Mouse (Mus musculus): ENCODE measurements around the gene I0C0044D17Rik. TPM values are rescaled to one million over a fixed set of nuclear protein-coding genes. Genes with fewer than 3 reads are reported as not detected.
"Not testable (repeated sequence)": the region's sequence is repeated elsewhere in the genome, so short reads cannot be mapped to it uniquely, and the experiment has no call there.

Gene I0C0044D17Rik
- polyA plus RNA-seq, 1 experiment from 2014 or later: not detected

- DNase-seq (ENCODE audit: low spot score) (no peak), ATAC-seq (ENCODE audit: low FRiP score) (no peak)
- no peak overlapping the region for H3K4me2 ChIP-seq (replicated peaks)
- no peak overlapping the region for H3K27ac ChIP-seq
- no peaks in the 10 kb centered on the region for H3K4me1 ChIP-seq (replicated peaks; ENCODE audit: control insufficient read depth, insufficient read depth, low read length)
- 79% methylated on average over 6 of the region's 6 CpGs for WGBS
- no peaks in the 10 kb centered on the region for H3K27me3 ChIP-seq (ENCODE audit: control insufficient read depth, insufficient read depth, low read length)
- no peaks in the 10 kb centered on the region for H3K9me3 ChIP-seq (ENCODE audit: control insufficient read depth, low read length)
- no peak overlapping the region for H3K9ac ChIP-seq
- no peaks in the 10 kb centered on the region for H3K36me3 ChIP-seq (replicated peaks; ENCODE audit: control insufficient read depth, insufficient read depth)
- no peak overlapping the region for H3K4me3 ChIP-seq (replicated peaks; ENCODE audit: low read length)
Observed at GRCm38 (mm10) chr4:98847120-98847885, 23.7 kb upstream of the I0C0044D17Rik start.

DNA sequence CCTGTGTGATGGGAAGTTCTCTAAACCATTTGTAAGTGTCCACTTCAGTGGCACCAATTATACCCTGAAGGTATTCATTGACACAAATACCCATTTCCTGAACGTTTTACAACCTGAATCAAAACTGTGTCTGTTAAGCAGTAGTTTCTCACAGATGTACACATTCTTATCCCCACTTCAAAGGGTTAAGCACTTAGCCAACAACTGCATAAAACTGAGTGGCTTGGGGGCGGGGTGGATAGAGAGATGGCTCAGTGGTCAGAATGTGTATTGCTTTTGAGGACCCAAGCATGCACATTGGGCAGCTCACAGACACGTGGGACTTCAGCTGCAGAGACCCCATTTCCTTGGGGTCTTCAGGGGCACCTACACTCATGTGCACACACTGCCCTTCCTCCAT is 22.8 kb upstream of the I0C0044D17Rik start:
- H3K36me3 ChIP-seq (replicated peaks; ENCODE audit: control insufficient read depth, insufficient read depth): no peaks in the 10 kb centered on the region
- H3K27ac ChIP-seq: no peak overlapping the region
- H3K4me3 ChIP-seq (replicated peaks; ENCODE audit: low read length): no peak overlapping the region
- H3K4me1 ChIP-seq (replicated peaks; ENCODE audit: control insufficient read depth, insufficient read depth, low read length): no peaks in the 10 kb centered on the region
- H3K4me2 ChIP-seq (replicated peaks): no peak overlapping the region
- H3K27me3 ChIP-seq (ENCODE audit: control insufficient read depth, insufficient read depth, low read length): no peaks in the 10 kb centered on the region
- no peaks in the 10 kb centered on the region for H3K9me3 ChIP-seq (ENCODE audit: control insufficient read depth, low read length)
- no peak overlapping the region for H3K9ac ChIP-seq
- WGBS: 52% methylated on average over 3 of the region's 3 CpGs
- DNase-seq (ENCODE audit: low spot score) (no peak), ATAC-seq (ENCODE audit: low FRiP score) (no peak)

GRCm38 (mm10) chr4:98845687-98846125 is 22.1 kb upstream of the I0C0044D17Rik start:
- ATAC-seq (ENCODE audit: low FRiP score) (no peak), DNase-seq (ENCODE audit: low spot score) (no peak)
- WGBS: 79% methylated on average over 8 of the region's 8 CpGs
- Histone ChIP-seq H3K36me3 (replicated peaks; ENCODE audit: control insufficient read depth, insufficient read depth) (no peaks in the 10 kb centered on the region), H3K4me3 (replicated peaks; ENCODE audit: low read length) (no peak overlapping the region), H3K9me3 (ENCODE audit: control insufficient read depth, low read length) (no peaks in the 10 kb centered on the region), H3K9ac (no peak overlapping the region), H3K4me1 (replicated peaks; ENCODE audit: control insufficient read depth, insufficient read depth, low read length) (no peaks in the 10 kb centered on the region), H3K4me2 (replicated peaks) (no peak overlapping the region), H3K27ac (no peak overlapping the region), H3K27me3 (ENCODE audit: control insufficient read depth, insufficient read depth, low read length) (no peaks in the 10 kb centered on the region)

DNA sequence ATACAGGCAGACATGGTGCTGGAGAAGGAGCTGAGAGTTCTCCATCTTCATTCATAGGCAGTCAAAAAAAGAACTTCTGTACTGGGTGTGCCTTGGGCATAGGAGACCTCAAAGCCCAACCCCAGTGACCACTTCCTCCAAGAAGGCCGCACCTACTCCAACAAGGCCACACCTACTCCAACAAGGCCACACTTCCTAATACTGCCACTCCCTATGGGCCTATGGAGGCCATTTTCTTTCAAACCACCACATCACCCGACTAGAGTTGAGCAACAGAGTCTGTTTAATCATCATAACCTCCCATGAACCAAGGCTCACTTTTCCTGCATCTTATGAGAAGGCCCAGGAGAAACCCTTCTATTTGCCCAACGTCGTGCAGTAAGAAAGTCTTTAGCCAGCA is 21.6 kb upstream of the I0C0044D17Rik start:
- DNase-seq (ENCODE audit: low spot score) (no peak), ATAC-seq (ENCODE audit: low FRiP score) (no peak)
- Histone ChIP-seq H3K9me3 (ENCODE audit: control insufficient read depth, low read length) (no peaks in the 10 kb centered on the region), H3K4me1 (replicated peaks; ENCODE audit: control insufficient read depth, insufficient read depth, low read length) (no peaks in the 10 kb centered on the region), H3K4me3 (replicated peaks; ENCODE audit: low read length) (no peak overlapping the region), H3K27me3 (ENCODE audit: control insufficient read depth, insufficient read depth, low read length) (no peaks in the 10 kb centered on the region), H3K27ac (no peak overlapping the region), H3K4me2 (replicated peaks) (no peak overlapping the region), H3K9ac (no peak overlapping the region), H3K36me3 (replicated peaks; ENCODE audit: control insufficient read depth, insufficient read depth) (no peaks in the 10 kb centered on the region)
- WGBS: 95% methylated on average over 4 of the region's 4 CpGs

GRCm38 (mm10) chr4:98843906-98844597 is 20.4 kb upstream of the I0C0044D17Rik start:
- no peak overlapping the region for H3K4me2 ChIP-seq (replicated peaks)
- H3K9ac ChIP-seq: no peak overlapping the region
- WGBS: 82% methylated on average over 7 of the region's 7 CpGs
- no peaks in the 10 kb centered on the region for H3K27me3 ChIP-seq (ENCODE audit: control insufficient read depth, insufficient read depth, low read length)
- H3K4me3 ChIP-seq (replicated peaks; ENCODE audit: low read length): no peak overlapping the region
- H3K9me3 ChIP-seq (ENCODE audit: control insufficient read depth, low read length): no peaks in the 10 kb centered on the region
- no peaks in the 10 kb centered on the region for H3K36me3 ChIP-seq (replicated peaks; ENCODE audit: control insufficient read depth, insufficient read depth)
- H3K4me1 ChIP-seq (replicated peaks; ENCODE audit: control insufficient read depth, insufficient read depth, low read length): no peaks in the 10 kb centered on the region
- no peak overlapping the region for H3K27ac ChIP-seq
- DNase-seq (ENCODE audit: low spot score) (no peak), ATAC-seq (ENCODE audit: low FRiP score) (no peak)

DNA sequence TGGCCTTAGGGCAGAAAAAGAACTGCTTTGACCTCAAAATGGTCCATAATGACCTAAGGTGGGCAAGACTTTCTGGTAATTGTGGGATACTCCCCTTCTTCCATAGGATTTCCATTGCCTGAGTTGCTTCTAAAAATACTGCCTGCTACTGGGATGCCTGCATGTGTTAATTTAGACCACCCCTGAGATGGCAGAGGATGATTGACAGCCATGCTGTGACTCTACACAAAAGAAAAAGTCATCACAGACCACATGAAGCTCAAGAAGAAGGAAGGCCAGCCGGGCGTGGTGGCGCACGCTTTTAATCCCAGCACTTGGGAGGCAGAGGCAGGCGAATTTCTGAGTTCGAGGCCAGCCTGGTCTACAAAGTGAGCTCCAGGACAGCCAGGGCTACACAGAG is 17.6 kb upstream of the I0C0044D17Rik start:
- not testable (repeated sequence) for H3K4me1 ChIP-seq (replicated peaks; ENCODE audit: control insufficient read depth, insufficient read depth, low read length); H3K4me3 ChIP-seq (replicated peaks; ENCODE audit: low read length); H3K9ac ChIP-seq; H3K27ac ChIP-seq; H3K9me3 ChIP-seq (ENCODE audit: control insufficient read depth, low read length); H3K27me3 ChIP-seq (ENCODE audit: control insufficient read depth, insufficient read depth, low read length); DNase-seq (ENCODE audit: low spot score); ATAC-seq (ENCODE audit: low FRiP score); H3K4me2 ChIP-seq (replicated peaks); H3K36me3 ChIP-seq (replicated peaks; ENCODE audit: control insufficient read depth, insufficient read depth)
- 66% methylated on average over 6 of the region's 6 CpGs for WGBS

- H3K4me1 ChIP-seq (replicated peaks; ENCODE audit: control insufficient read depth, insufficient read depth, low read length): no peaks in the 10 kb centered on the region
- no peak overlapping the region for H3K27ac ChIP-seq
- H3K36me3 ChIP-seq (replicated peaks; ENCODE audit: control insufficient read depth, insufficient read depth): no peaks in the 10 kb centered on the region
- H3K9ac ChIP-seq: no peak overlapping the region
- no peaks in the 10 kb centered on the region for H3K27me3 ChIP-seq (ENCODE audit: control insufficient read depth, insufficient read depth, low read length)
- H3K9me3 ChIP-seq (ENCODE audit: control insufficient read depth, low read length): no peaks in the 10 kb centered on the region
- H3K4me2 ChIP-seq (replicated peaks): no peak overlapping the region
- H3K4me3 ChIP-seq (replicated peaks; ENCODE audit: low read length): no peak overlapping the region
- 14% methylated on average over 6 of the region's 6 CpGs for WGBS
- ATAC-seq (ENCODE audit: low FRiP score) (no peak; the same call in 1 of the 2 replicates), DNase-seq (ENCODE audit: low spot score) (no peak)
Observed at GRCm38 (mm10) chr4:98840526-98840925, 16.9 kb upstream of the I0C0044D17Rik start.

DNA sequence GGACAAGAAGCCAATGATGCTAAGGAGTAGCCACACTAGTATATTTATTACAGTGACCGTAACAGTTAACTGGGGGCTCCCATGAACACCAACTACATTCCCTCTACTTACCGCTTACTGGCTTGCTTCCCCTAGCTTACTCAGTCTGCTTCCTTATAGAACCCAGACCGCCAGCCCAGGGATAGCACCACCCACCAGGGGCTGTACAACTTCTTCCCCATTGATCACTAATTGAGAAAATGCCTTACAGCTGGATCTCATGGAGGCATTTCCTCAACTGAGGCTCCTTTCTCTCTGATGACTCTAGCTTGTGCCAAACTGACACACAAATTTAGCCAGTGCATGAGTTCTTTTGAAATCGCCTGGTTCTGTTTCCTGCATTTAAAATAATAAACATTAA is 15.3 kb upstream of the I0C0044D17Rik start:
- Histone ChIP-seq H3K9me3 (ENCODE audit: control insufficient read depth, low read length) (no peaks in the 10 kb centered on the region), H3K4me3 (replicated peaks; ENCODE audit: low read length) (no peak overlapping the region), H3K27me3 (ENCODE audit: control insufficient read depth, insufficient read depth, low read length) (no peaks in the 10 kb centered on the region), H3K9ac (no peak overlapping the region), H3K36me3 (replicated peaks; ENCODE audit: control insufficient read depth, insufficient read depth) (no peaks in the 10 kb centered on the region), H3K27ac (no peak overlapping the region), H3K4me2 (replicated peaks) (no peak overlapping the region), H3K4me1 (replicated peaks; ENCODE audit: control insufficient read depth, insufficient read depth, low read length) (no peaks in the 10 kb centered on the region)
- WGBS: 86% methylated on average over 4 of the region's 4 CpGs
- DNase-seq (ENCODE audit: low spot score) (no peak), ATAC-seq (ENCODE audit: low FRiP score) (no peak)

- 96% methylated on average over 16 of the region's 16 CpGs for WGBS
- Histone ChIP-seq H3K36me3 (replicated peaks; ENCODE audit: control insufficient read depth, insufficient read depth) (no peaks in the 10 kb centered on the region), H3K4me3 (replicated peaks; ENCODE audit: low read length) (no peak overlapping the region), H3K27ac (no peak overlapping the region), H3K9ac (no peak overlapping the region), H3K4me2 (replicated peaks) (no peak overlapping the region), H3K9me3 (ENCODE audit: control insufficient read depth, low read length) (no peaks in the 10 kb centered on the region), H3K4me1 (replicated peaks; ENCODE audit: control insufficient read depth, insufficient read depth, low read length) (no peaks in the 10 kb centered on the region), H3K27me3 (ENCODE audit: control insufficient read depth, insufficient read depth, low read length) (no peaks in the 10 kb centered on the region)
- ATAC-seq (ENCODE audit: low FRiP score) (no peak), DNase-seq (ENCODE audit: low spot score) (no peak)
Observed at GRCm38 (mm10) chr4:98837715-98838505, 14.3 kb upstream of the I0C0044D17Rik start.

Data from hindbrain, embryonic 14.5 days (tissue).